Mouse (Mus musculus) liver, embryonic 11.5 days (tissue): ENCODE measurements around the gene Vopp1. TPM values are rescaled to one million over a fixed set of nuclear protein-coding genes. Genes with fewer than 3 reads are reported as not detected.
"Not testable (repeated sequence)": the region's sequence is repeated elsewhere in the genome, so short reads cannot be mapped to it uniquely, and the experiment has no call there.

Experiments
- ATAC-seq: fragments of 200-750 bp; cut with Nextera tagmentation; replicated peaks from 2 replicates; pipeline ENCODE4 v1.8.0; 2017; ENCODE audit warnings: moderate number of reproducible peaks, mild to moderate bottlenecking, moderate TSS enrichment, moderate library complexity; ENCODE audit not compliant: low FRiP score
- DNase-seq: peaks from one replicate; pipeline ENCODE4 v3.0.0-alpha.2; 2017; ENCODE audit warnings: low spot score
- H3K27ac ChIP-seq: fragments of 300-500 bp; sonication (generic); 2 replicates; pipeline ENCODE4 v1.5.1; 2014; ENCODE audit warnings: mild to moderate bottlenecking, low read depth, low read length, control low read depth
- H3K27me3 ChIP-seq: fragments of 300-500 bp; sonication (generic); replicated peaks from 2 replicates; pipeline ENCODE4 v1.6.1; 2014; ENCODE audit warnings: low read length, mixed read lengths; ENCODE audit not compliant: control insufficient read depth, insufficient read depth
- H3K36me3 ChIP-seq: fragments of 300-500 bp; sonication (generic); 2 replicates; pipeline ENCODE4 v1.6.1; 2014; ENCODE audit warnings: mild to moderate bottlenecking, low read length, moderate library complexity, mixed read lengths; ENCODE audit not compliant: control insufficient read depth, insufficient read depth
- H3K4me1 ChIP-seq: fragments of 300-500 bp; sonication (generic); replicated peaks from 2 replicates; pipeline ENCODE4 v1.6.1; 2014; ENCODE audit warnings: low read length, mixed read lengths; ENCODE audit not compliant: control insufficient read depth, insufficient read depth
- H3K4me2 ChIP-seq: fragments of 300-500 bp; sonication (generic); 2 replicates; pipeline ENCODE4 v1.6.1; 2014; ENCODE audit warnings: mild to moderate bottlenecking, control low read depth, moderate library complexity
- H3K4me3 ChIP-seq: fragments of 300-500 bp; sonication (generic); 2 replicates; pipeline ENCODE4 v1.5.1; 2014; ENCODE audit warnings: low read depth, low read length, control low read depth
- H3K9ac ChIP-seq: fragments of 300-500 bp; sonication (generic); 2 replicates; pipeline ENCODE4 v1.6.1; 2014; ENCODE audit warnings: low read depth, low read length, control low read depth
- H3K9me3 ChIP-seq: fragments of 300-500 bp; sonication (generic); 2 replicates; pipeline ENCODE4 v1.6.1; 2016; ENCODE audit warnings: low read length, inconsistent platforms, mixed read lengths; ENCODE audit not compliant: control insufficient read depth
- WGBS: fragments of 180-500 bp; shearing (Covaris S2); extraction: QIAGEN DNeasy Blood & Tissue Kit; methylation state at CpG from one replicate; pipeline ENCODE4 v1.1.7; 2014; 5-methylcytosine and 5-hydroxymethylcytosine counted together
- polyA plus RNA-seq: library from polyadenylated mRNA; unstranded; fragments of >200 nt; fragmentation: Nextera tagmentation; extraction: Ambion mirVana; gene quantifications from 2 replicates; pipeline ENCODE4 v1.2.1, GENCODE M21; 2014

Vopp1 gene
- polyA plus RNA-seq, 1 experiment from 2014 or later, result 23.8 TPM

DNA sequence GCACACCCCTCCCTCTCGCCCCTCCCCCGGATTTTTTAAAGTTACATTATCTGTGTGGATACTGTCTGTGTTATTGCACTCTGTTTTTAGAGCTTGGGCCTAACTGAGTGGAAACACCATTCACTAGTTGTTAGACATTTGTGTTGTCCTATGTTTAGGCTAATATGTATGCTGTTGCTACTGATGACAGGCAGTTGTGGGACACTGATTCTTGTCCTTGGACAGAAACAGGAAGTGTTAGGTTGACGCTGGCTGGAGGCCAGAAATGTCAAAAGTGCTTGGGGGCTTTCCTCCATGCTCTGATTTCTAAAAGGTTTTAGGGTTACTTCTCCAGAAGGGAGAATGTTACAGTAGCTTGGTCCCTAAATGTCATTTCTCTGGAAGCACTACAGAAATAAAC is 29.1 kb downstream of the Vopp1 start:
- Histone ChIP-seq H3K4me3 (no peak overlapping the region), H3K27ac (no peak overlapping the region), H3K4me1 (peaks cover 4% of the 10 kb centered on the region; the same call in 1 of the 2 replicates), H3K27me3 (no peaks in the 10 kb centered on the region), H3K9me3 (no peaks in the 10 kb centered on the region), H3K9ac (no peak overlapping the region), H3K36me3 (no peaks in the 10 kb centered on the region), H3K4me2 (no peak overlapping the region)
- no peak for DNase-seq
- WGBS, result 56% methylated on average over 3 of the region's 3 CpGs
- ATAC-seq, result no peak; the same call in 1 of the 2 replicates

DNA sequence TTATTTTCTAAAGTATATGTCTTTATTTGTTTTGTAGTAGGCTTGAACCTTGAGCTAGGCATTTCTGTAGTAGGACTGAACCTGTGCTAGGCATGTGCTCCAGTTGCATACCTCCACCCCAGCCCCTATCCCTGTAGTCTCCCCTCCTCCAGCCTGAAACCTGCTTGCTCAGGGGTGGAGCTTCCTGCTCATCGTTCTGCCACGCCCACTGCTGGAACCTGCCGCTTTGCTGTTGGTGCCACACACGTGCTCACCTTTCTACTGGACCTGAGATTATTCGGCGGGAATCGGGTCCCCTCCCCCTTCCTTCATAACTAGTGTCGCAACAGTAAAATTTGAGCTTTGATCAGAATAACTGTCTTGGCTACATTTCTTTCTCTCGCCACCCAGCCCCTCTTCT is 32.1 kb downstream of the Vopp1 start:
- H3K4me2 ChIP-seq, DNase-seq, H3K4me1 ChIP-seq, H3K27me3 ChIP-seq, H3K27ac ChIP-seq, H3K9me3 ChIP-seq, H3K36me3 ChIP-seq, H3K9ac ChIP-seq, H3K4me3 ChIP-seq, ATAC-seq: not testable (repeated sequence)
- WGBS, result 63% methylated on average over 9 of the region's 9 CpGs

DNA sequence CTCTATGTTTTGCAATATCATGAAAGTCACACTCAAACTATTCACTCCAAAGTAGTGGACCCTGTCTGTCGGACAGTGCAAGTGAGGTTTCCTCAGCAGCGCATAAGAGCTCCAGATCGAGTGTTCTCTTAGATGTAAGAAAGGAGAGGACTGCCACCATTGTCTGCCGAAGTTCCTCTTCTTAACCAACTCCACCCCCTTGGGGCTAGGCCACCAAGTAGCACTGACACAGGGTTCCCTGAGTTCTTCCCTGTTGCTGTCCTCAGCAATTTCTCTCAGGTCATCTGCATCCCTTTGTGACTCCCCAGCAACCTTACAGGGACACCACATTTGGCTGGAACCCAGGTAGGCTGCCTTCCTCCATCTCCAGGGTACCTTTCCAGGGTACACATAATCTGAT is 34.4 kb downstream of the Vopp1 start:
- H3K9me3 ChIP-seq, result no peaks in the 10 kb centered on the region
- no peaks in the 10 kb centered on the region for H3K27me3 ChIP-seq
- H3K4me1 ChIP-seq, result no peaks in the 10 kb centered on the region; the same call in 1 of the 2 replicates
- no peaks in the 10 kb centered on the region; the same call in 1 of the 2 replicates for H3K36me3 ChIP-seq
- H3K4me3 ChIP-seq, result no peak overlapping the region
- no peak overlapping the region for H3K4me2 ChIP-seq
- H3K9ac ChIP-seq, result no peak overlapping the region
- no peak overlapping the region for H3K27ac ChIP-seq
- DNase-seq, result no peak
- ATAC-seq, result no peak
- 60% methylated on average over 4 of the region's 4 CpGs for WGBS

DNA sequence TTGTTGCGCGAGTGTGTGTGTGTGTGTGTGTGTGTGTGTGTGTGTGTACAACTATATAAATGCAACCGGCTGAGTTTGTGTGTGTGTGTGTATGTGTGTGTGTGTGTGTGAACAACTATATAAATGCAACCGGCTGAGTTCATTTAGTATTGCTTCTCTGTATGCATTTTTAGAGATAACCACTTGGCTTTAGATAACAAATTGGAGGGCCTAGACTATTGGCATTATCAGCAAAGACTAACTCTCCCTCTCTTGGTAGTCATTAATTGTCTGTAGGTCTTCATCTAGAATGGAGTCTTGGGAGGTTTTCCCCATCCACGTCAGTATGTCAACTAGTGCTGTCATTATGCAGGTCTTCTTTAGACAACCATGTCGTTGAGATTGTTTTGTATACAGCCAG is 37.6 kb downstream of the Vopp1 start:
- H3K4me2 ChIP-seq, result no peak overlapping the region
- no peaks in the 10 kb centered on the region; the same call in 1 of the 2 replicates for H3K4me1 ChIP-seq
- H3K4me3 ChIP-seq, result no peak overlapping the region
- no peaks in the 10 kb centered on the region for H3K27me3 ChIP-seq
- DNase-seq (no peak), ATAC-seq (peak; percentile 61; the same call in 1 of the 2 replicates)
- 82% methylated on average over 6 of the region's 6 CpGs for WGBS
- no peak overlapping the region for H3K9ac ChIP-seq
- H3K36me3 ChIP-seq, result no peaks in the 10 kb centered on the region; the same call in 1 of the 2 replicates
- H3K9me3 ChIP-seq, result no peaks in the 10 kb centered on the region
- H3K27ac ChIP-seq, result no peak overlapping the region

DNA sequence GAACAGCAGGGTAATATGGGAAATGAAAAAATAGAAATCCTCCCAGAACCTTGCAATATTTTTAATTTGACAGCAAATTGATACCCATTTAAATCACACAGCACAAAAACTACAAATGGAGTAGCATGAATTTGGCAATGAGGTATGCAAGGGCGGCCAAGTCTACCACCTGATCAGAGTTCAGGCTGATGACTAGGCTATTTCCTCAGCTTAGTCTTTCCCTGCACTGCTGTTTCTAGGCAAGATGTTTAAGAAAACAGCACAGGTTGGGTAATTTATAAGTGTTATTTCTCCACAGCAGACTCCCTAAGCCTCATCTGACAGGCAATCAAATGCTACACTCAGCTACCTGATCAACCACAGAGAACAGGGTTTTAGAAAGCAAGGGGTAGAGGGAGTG is 40.7 kb downstream of the Vopp1 start:
- DNase-seq (no peak), ATAC-seq (no peak)
- Histone ChIP-seq H3K4me1 (no peaks in the 10 kb centered on the region; the same call in 1 of the 2 replicates), H3K9ac (no peak overlapping the region), H3K4me2 (no peak overlapping the region), H3K4me3 (no peak overlapping the region), H3K36me3 (no peaks in the 10 kb centered on the region; the same call in 1 of the 2 replicates), H3K27ac (no peak overlapping the region), H3K9me3 (no peaks in the 10 kb centered on the region), H3K27me3 (no peaks in the 10 kb centered on the region)
- 82% methylated on average over 1 of the region's 1 CpGs for WGBS

DNA sequence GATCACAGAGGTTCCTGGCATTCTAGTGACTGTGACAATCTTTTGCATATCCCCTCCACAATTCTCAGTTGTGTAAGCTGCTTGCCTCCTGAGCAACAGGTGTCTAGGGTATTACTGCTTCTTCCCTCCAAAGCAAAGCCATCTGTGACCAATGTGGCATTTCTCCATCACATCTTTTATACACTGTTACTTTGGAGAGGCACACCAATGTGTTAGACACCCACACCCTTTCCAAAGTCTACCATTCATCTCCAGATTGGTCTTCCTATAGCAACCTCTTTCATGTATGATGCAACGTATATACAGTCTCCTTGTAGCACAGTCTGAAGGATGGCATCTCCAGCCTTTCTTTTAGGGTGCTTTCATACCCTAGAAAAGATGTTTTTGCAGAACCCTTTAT is 42.3 kb downstream of the Vopp1 start:
- WGBS, result 88% methylated on average over 1 of the region's 1 CpGs
- no peaks in the 10 kb centered on the region; the same call in 1 of the 2 replicates for H3K36me3 ChIP-seq
- H3K9me3 ChIP-seq, result no peaks in the 10 kb centered on the region
- H3K27me3 ChIP-seq, result no peaks in the 10 kb centered on the region
- no peaks in the 10 kb centered on the region; the same call in 1 of the 2 replicates for H3K4me1 ChIP-seq
- DNase-seq (no peak), ATAC-seq (no peak)
- no peak overlapping the region for H3K4me2 ChIP-seq
- no peak overlapping the region for H3K27ac ChIP-seq
- H3K9ac ChIP-seq, result no peak overlapping the region
- no peak overlapping the region for H3K4me3 ChIP-seq

DNA sequence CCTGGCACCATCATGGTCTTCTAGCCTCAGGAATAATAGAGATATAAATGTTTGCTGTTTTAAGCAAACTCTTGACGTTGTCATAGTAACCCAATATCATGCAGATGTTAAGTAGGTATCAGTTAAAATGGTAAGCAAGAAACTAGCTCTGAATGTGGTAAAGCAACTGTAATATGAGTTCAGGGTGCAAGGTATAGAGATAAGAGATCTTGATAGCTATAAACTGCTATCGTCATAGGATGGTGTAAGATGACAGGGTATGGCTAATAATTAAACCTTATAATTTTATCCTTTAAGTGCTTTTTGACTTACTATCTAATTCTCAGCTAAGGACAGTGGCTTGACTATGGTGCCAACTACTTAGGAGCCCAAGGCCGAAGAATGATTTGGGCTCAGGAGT is 44.6 kb downstream of the Vopp1 start:
- WGBS, result 86% methylated on average over 3 of the region's 3 CpGs
- ATAC-seq (no peak), DNase-seq (no peak)
- H3K4me1 ChIP-seq, result no peaks in the 10 kb centered on the region
- H3K27ac ChIP-seq, result no peak overlapping the region
- no peaks in the 10 kb centered on the region; the same call in 1 of the 2 replicates for H3K36me3 ChIP-seq
- no peak overlapping the region for H3K9ac ChIP-seq
- H3K9me3 ChIP-seq, result no peaks in the 10 kb centered on the region
- H3K27me3 ChIP-seq, result no peaks in the 10 kb centered on the region
- no peak overlapping the region for H3K4me2 ChIP-seq
- no peak overlapping the region for H3K4me3 ChIP-seq

DNA sequence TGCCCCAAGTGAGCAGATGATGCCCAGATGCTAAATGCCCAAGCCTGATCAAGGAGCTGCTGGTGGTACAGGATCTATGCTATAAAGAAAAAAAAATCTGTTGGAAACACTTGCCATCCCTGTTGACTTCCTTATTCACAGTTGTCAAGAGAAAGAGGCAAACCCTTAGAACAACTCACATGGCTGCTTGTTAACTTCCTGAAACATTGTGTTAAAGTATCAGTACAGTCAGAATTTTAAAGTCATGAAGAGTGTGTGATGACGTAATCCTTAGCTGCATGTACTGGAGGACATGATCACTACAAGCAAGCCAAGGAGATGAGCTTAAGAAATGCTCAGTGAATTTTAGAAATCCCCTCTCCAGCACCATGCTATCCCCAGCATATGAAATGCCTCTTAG is 51.2 kb downstream of the Vopp1 start:
- Histone ChIP-seq H3K9ac (no peak overlapping the region), H3K9me3 (no peaks in the 10 kb centered on the region), H3K27ac (no peak overlapping the region), H3K27me3 (no peaks in the 10 kb centered on the region), H3K36me3 (peaks cover 3% of the 10 kb centered on the region), H3K4me2 (no peak overlapping the region), H3K4me1 (no peaks in the 10 kb centered on the region; the same call in none of the 2 replicates), H3K4me3 (no peak overlapping the region)
- ATAC-seq (no peak), DNase-seq (no peak)
- WGBS, result 89% methylated on average over 1 of the region's 1 CpGs

DNA sequence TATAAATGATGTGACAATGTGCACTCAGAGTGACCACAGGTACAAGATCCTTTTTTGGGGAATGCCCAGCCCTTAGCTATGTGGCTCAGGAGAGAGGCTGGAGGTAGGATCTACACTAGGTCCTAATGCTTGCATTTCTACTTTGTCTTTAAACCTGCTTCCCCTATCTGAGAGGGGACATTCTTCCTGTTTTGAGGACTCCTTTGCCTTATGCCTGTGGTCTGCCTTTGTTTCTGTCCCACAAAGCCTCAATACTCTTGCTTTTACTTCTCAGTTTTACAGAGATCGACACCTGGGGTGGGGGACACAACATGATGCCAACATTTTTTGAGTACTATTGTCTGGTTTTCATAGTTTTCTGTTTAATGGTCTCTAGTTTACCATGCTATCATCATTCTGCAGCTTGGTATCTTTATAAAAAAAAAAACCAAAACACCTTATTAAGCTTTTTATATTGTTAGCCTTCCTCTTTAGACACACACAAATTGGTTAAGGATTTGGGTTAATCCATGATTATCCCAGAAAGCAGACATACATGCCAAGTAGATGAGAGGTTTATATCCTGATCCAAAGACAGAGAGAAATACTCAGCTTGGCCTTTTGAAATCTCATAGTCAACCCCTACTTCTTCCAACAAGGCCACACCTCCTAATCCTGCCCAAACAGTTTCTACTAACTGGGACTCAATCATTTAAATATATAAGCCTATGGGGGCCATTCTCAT is 54.3 kb downstream of the Vopp1 start:
- peaks cover 17% of the 10 kb centered on the region for H3K4me1 ChIP-seq
- H3K36me3 ChIP-seq, result peaks cover 3% of the 10 kb centered on the region
- H3K9ac ChIP-seq, result no peak overlapping the region
- H3K9me3 ChIP-seq, result no peaks in the 10 kb centered on the region
- no peak overlapping the region for H3K4me2 ChIP-seq
- H3K4me3 ChIP-seq, result no peak overlapping the region
- DNase-seq (no peak), ATAC-seq (no peak)
- H3K27ac ChIP-seq, result no peak overlapping the region
- H3K27me3 ChIP-seq, result no peaks in the 10 kb centered on the region
- WGBS, result 61% methylated on average over 1 of the region's 1 CpGs
